Mouse (Mus musculus): ENCODE results near the gene Kif24. TPM values are rescaled to one million over a fixed set of nuclear protein-coding genes. Genes with fewer than 3 reads are reported as not detected.
A peak's percentile ranks its signal among the peaks of the same experiment; 100 is the strongest.

Kif24 gene
- polyA plus RNA-seq, 1 experiment from 2014 or later, result 6.0 TPM

- H3K4me3 ChIP-seq (replicated peaks; ENCODE audit: low read length), result no peak overlapping the region
- 74% methylated on average over 5 of the region's 5 CpGs for WGBS
- no peaks in the 10 kb centered on the region for H3K36me3 ChIP-seq (ENCODE audit: control insufficient read depth, insufficient read depth, low read length)
- H3K4me1 ChIP-seq (ENCODE audit: control insufficient read depth, insufficient read depth, low read length), result peaks cover 14% of the 10 kb centered on the region; the same call in 1 of the 2 replicates
- H3K9ac ChIP-seq (ENCODE audit: low read length), result no peak overlapping the region
- H3K27ac ChIP-seq (ENCODE audit: low read length), result no peak overlapping the region
- H3K27me3 ChIP-seq (ENCODE audit: control insufficient read depth, insufficient read depth, low read length), result peaks cover 26% of the 10 kb centered on the region
- no peak overlapping the region for H3K4me2 ChIP-seq (ENCODE audit: low read depth, low read length)
- H3K9me3 ChIP-seq (replicated peaks; ENCODE audit: control insufficient read depth, low read length), result no peaks in the 10 kb centered on the region
- ATAC-seq (ENCODE audit: insufficient read depth, low FRiP score), result no peak
Measured at GRCm38 (mm10) chr4:41504325-41504724, 39.6 kb upstream of the Kif24 start.

GRCm38 (mm10) chr4:41502986-41503412 lies 38.3 kb upstream of the Kif24 start, which contains the start of gene AI464131:
TSS of gene AI464131 (minus strand) at chr4:41503076.
- ATAC-seq (ENCODE audit: insufficient read depth, low FRiP score), result peak; percentile 94
- no peak within 1 kb of the TSS for H3K27ac ChIP-seq (ENCODE audit: low read length)
- H3K4me1 ChIP-seq (ENCODE audit: control insufficient read depth, insufficient read depth, low read length), result peaks cover 26% of the 10 kb centered on the region
- H3K9me3 ChIP-seq (replicated peaks; ENCODE audit: control insufficient read depth, low read length), result no peaks in the 10 kb centered on the region
- H3K4me3 ChIP-seq (replicated peaks; ENCODE audit: low read length), result peak within 1 kb of the TSS; percentile 52
- H3K27me3 ChIP-seq (ENCODE audit: control insufficient read depth, insufficient read depth, low read length), result peaks cover 39% of the 10 kb centered on the region
- H3K4me2 ChIP-seq (ENCODE audit: low read depth, low read length), result peak within 1 kb of the TSS; percentile 78
- 2% methylated on average over 17 of the region's 18 CpGs for WGBS
- H3K36me3 ChIP-seq (ENCODE audit: control insufficient read depth, insufficient read depth, low read length), result no peaks in the 10 kb centered on the region
- H3K9ac ChIP-seq (ENCODE audit: low read length), result peak within 1 kb of the TSS; percentile 66

GRCm38 (mm10) chr4:41502171-41502940 lies 37.7 kb upstream of the Kif24 start:
- Histone ChIP-seq H3K9ac (ENCODE audit: low read length) (peak overlapping the region; percentile 66), H3K4me1 (ENCODE audit: control insufficient read depth, insufficient read depth, low read length) (peaks cover 32% of the 10 kb centered on the region), H3K4me2 (ENCODE audit: low read depth, low read length) (peak overlapping the region; percentile 78), H3K27ac (ENCODE audit: low read length) (no peak overlapping the region), H3K27me3 (ENCODE audit: control insufficient read depth, insufficient read depth, low read length) (peaks cover 45% of the 10 kb centered on the region), H3K9me3 (replicated peaks; ENCODE audit: control insufficient read depth, low read length) (no peaks in the 10 kb centered on the region), H3K36me3 (ENCODE audit: control insufficient read depth, insufficient read depth, low read length) (no peaks in the 10 kb centered on the region), H3K4me3 (replicated peaks; ENCODE audit: low read length) (peak overlapping the region; percentile 52)
- ATAC-seq (ENCODE audit: insufficient read depth, low FRiP score), result peak; percentile 30
- 15% methylated on average over 20 of the region's 20 CpGs for WGBS

GRCm38 (mm10) chr4:41500787-41501186 lies 36.1 kb upstream of the Kif24 start:
- H3K4me2 ChIP-seq (ENCODE audit: low read depth, low read length), result no peak overlapping the region
- H3K27me3 ChIP-seq (ENCODE audit: control insufficient read depth, insufficient read depth, low read length), result peaks cover 55% of the 10 kb centered on the region
- H3K9me3 ChIP-seq (replicated peaks; ENCODE audit: control insufficient read depth, low read length), result no peaks in the 10 kb centered on the region
- 87% methylated on average over 4 of the region's 4 CpGs for WGBS
- no peak overlapping the region for H3K4me3 ChIP-seq (replicated peaks; ENCODE audit: low read length)
- H3K27ac ChIP-seq (ENCODE audit: low read length), result no peak overlapping the region
- H3K36me3 ChIP-seq (ENCODE audit: control insufficient read depth, insufficient read depth, low read length), result no peaks in the 10 kb centered on the region
- ATAC-seq (ENCODE audit: insufficient read depth, low FRiP score), result no peak
- H3K9ac ChIP-seq (ENCODE audit: low read length), result no peak overlapping the region
- peaks cover 28% of the 10 kb centered on the region for H3K4me1 ChIP-seq (ENCODE audit: control insufficient read depth, insufficient read depth, low read length)

- H3K9ac ChIP-seq (ENCODE audit: low read length), result no peak overlapping the region
- H3K27me3 ChIP-seq (ENCODE audit: control insufficient read depth, insufficient read depth, low read length), result peaks cover 55% of the 10 kb centered on the region
- H3K4me2 ChIP-seq (ENCODE audit: low read depth, low read length), result no peak overlapping the region
- WGBS, result 74% methylated on average over 8 of the region's 8 CpGs
- H3K4me1 ChIP-seq (ENCODE audit: control insufficient read depth, insufficient read depth, low read length), result peaks cover 28% of the 10 kb centered on the region
- H3K9me3 ChIP-seq (replicated peaks; ENCODE audit: control insufficient read depth, low read length), result no peaks in the 10 kb centered on the region
- H3K36me3 ChIP-seq (ENCODE audit: control insufficient read depth, insufficient read depth, low read length), result no peaks in the 10 kb centered on the region
- no peak overlapping the region for H3K27ac ChIP-seq (ENCODE audit: low read length)
- no peak for ATAC-seq (ENCODE audit: insufficient read depth, low FRiP score)
- no peak overlapping the region for H3K4me3 ChIP-seq (replicated peaks; ENCODE audit: low read length)
Measured at GRCm38 (mm10) chr4:41499619-41500018, 34.9 kb upstream of the Kif24 start.

- 22% methylated on average over 43 of the region's 43 CpGs for WGBS
- no peak for ATAC-seq (ENCODE audit: insufficient read depth, low FRiP score)
- Histone ChIP-seq H3K9me3 (replicated peaks; ENCODE audit: control insufficient read depth, low read length) (no peaks in the 10 kb centered on the region), H3K4me1 (ENCODE audit: control insufficient read depth, insufficient read depth, low read length) (peaks cover 28% of the 10 kb centered on the region), H3K9ac (ENCODE audit: low read length) (no peak overlapping the region), H3K4me2 (ENCODE audit: low read depth, low read length) (peak overlapping the region; percentile 44), H3K27me3 (ENCODE audit: control insufficient read depth, insufficient read depth, low read length) (peaks cover 55% of the 10 kb centered on the region), H3K36me3 (ENCODE audit: control insufficient read depth, insufficient read depth, low read length) (no peaks in the 10 kb centered on the region), H3K4me3 (replicated peaks; ENCODE audit: low read length) (peak overlapping the region; percentile 20), H3K27ac (ENCODE audit: low read length) (no peak overlapping the region)
Measured at GRCm38 (mm10) chr4:41498921-41499391, 34.3 kb upstream of the Kif24 start.

GRCm38 (mm10) chr4:41497995-41498845 lies 33.5 kb upstream of the Kif24 start:
- Histone ChIP-seq H3K4me1 (ENCODE audit: control insufficient read depth, insufficient read depth, low read length) (peaks cover 26% of the 10 kb centered on the region), H3K9ac (ENCODE audit: low read length) (no peak overlapping the region), H3K27ac (ENCODE audit: low read length) (no peak overlapping the region), H3K4me2 (ENCODE audit: low read depth, low read length) (peak overlapping the region; percentile 44), H3K4me3 (replicated peaks; ENCODE audit: low read length) (peak overlapping the region; percentile 20), H3K36me3 (ENCODE audit: control insufficient read depth, insufficient read depth, low read length) (no peaks in the 10 kb centered on the region), H3K9me3 (replicated peaks; ENCODE audit: control insufficient read depth, low read length) (no peaks in the 10 kb centered on the region), H3K27me3 (ENCODE audit: control insufficient read depth, insufficient read depth, low read length) (peaks cover 55% of the 10 kb centered on the region)
- 15% methylated on average over 72 of the region's 72 CpGs for WGBS
- ATAC-seq (ENCODE audit: insufficient read depth, low FRiP score), result no peak

- Histone ChIP-seq H3K36me3 (ENCODE audit: control insufficient read depth, insufficient read depth, low read length) (no peaks in the 10 kb centered on the region), H3K9ac (ENCODE audit: low read length) (no peak overlapping the region), H3K4me3 (replicated peaks; ENCODE audit: low read length) (peak overlapping the region; percentile 20), H3K4me2 (ENCODE audit: low read depth, low read length) (peak overlapping the region; percentile 44), H3K27me3 (ENCODE audit: control insufficient read depth, insufficient read depth, low read length) (peaks cover 55% of the 10 kb centered on the region), H3K27ac (ENCODE audit: low read length) (no peak overlapping the region), H3K4me1 (ENCODE audit: control insufficient read depth, insufficient read depth, low read length) (peaks cover 26% of the 10 kb centered on the region), H3K9me3 (replicated peaks; ENCODE audit: control insufficient read depth, low read length) (no peaks in the 10 kb centered on the region)
- 9% methylated on average over 34 of the region's 34 CpGs for WGBS
- no peak for ATAC-seq (ENCODE audit: insufficient read depth, low FRiP score)
Measured at GRCm38 (mm10) chr4:41497579-41497978, 32.9 kb upstream of the Kif24 start.

- H3K4me3 ChIP-seq (replicated peaks; ENCODE audit: low read length), result no peak overlapping the region
- H3K27ac ChIP-seq (ENCODE audit: low read length), result no peak overlapping the region
- no peak overlapping the region for H3K9ac ChIP-seq (ENCODE audit: low read length)
- 60% methylated on average over 5 of the region's 5 CpGs for WGBS
- peaks cover 23% of the 10 kb centered on the region for H3K4me1 ChIP-seq (ENCODE audit: control insufficient read depth, insufficient read depth, low read length)
- H3K9me3 ChIP-seq (replicated peaks; ENCODE audit: control insufficient read depth, low read length), result no peaks in the 10 kb centered on the region
- H3K36me3 ChIP-seq (ENCODE audit: control insufficient read depth, insufficient read depth, low read length), result no peaks in the 10 kb centered on the region
- ATAC-seq (ENCODE audit: insufficient read depth, low FRiP score), result no peak
- peaks cover 54% of the 10 kb centered on the region for H3K27me3 ChIP-seq (ENCODE audit: control insufficient read depth, insufficient read depth, low read length)
- H3K4me2 ChIP-seq (ENCODE audit: low read depth, low read length), result no peak overlapping the region
Measured at GRCm38 (mm10) chr4:41497046-41497445, 32.4 kb upstream of the Kif24 start.

Data from stomach, embryonic 16.5 days (tissue).